Mouse (Mus musculus): ENCODE results near the gene Phactr1. TPM values are rescaled to one million over a fixed set of nuclear protein-coding genes. Genes with fewer than 3 reads are reported as not detected.
"Not testable (repeated sequence)": the region's sequence is repeated elsewhere in the genome, so short reads cannot be mapped to it uniquely, and the experiment has no call there.

Phactr1 gene
- polyA plus RNA-seq, 1 experiment from 2014 or later = 10.0 TPM

DNA sequence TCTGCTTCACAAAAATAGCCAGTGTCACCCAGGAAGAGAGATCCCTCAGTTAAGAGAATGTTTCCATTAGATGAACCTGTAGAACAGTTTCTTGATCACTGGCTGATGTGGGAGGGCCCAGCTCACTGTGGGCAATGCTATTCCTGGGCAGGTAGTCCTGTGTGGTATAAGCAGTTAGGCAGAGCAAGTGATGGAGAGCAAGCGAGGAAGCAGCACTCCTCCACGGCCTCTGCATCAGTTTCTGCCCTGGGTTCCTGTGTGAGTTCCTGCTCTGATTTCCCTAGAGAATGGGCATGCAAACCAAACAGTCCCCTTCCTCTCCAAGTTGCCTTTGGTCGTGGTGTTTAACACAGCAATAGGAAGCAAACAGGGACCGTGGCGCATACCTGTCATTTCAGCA, 251.6 kb downstream of the Phactr1 start:
- Histone ChIP-seq H3K4me3 (ENCODE audit: low read depth, low read length) (no peak overlapping the region), H3K27me3 (replicated peaks; ENCODE audit: control insufficient read depth, insufficient read depth, low read length) (no peaks in the 10 kb centered on the region), H3K9ac (ENCODE audit: low read length) (no peak overlapping the region), H3K4me1 (replicated peaks; ENCODE audit: control insufficient read depth, insufficient read depth, low read length) (peaks cover 6% of the 10 kb centered on the region; the same call in 1 of the 2 replicates), H3K9me3 (ENCODE audit: control insufficient read depth, low read length) (peaks cover 14% of the 10 kb centered on the region; the same call in 1 of the 2 replicates), H3K27ac (ENCODE audit: low read depth) (no peak overlapping the region), H3K36me3 (ENCODE audit: control insufficient read depth, insufficient read depth, low read length) (no peaks in the 10 kb centered on the region), H3K4me2 (ENCODE audit: low read length) (no peak overlapping the region)
- no peak for DNase-seq (ENCODE audit: low spot score)
- 92% methylated on average over 5 of the region's 5 CpGs for WGBS
- no peak for ATAC-seq (replicated peaks; ENCODE audit: low FRiP score, low TSS enrichment, low read depth)

DNA sequence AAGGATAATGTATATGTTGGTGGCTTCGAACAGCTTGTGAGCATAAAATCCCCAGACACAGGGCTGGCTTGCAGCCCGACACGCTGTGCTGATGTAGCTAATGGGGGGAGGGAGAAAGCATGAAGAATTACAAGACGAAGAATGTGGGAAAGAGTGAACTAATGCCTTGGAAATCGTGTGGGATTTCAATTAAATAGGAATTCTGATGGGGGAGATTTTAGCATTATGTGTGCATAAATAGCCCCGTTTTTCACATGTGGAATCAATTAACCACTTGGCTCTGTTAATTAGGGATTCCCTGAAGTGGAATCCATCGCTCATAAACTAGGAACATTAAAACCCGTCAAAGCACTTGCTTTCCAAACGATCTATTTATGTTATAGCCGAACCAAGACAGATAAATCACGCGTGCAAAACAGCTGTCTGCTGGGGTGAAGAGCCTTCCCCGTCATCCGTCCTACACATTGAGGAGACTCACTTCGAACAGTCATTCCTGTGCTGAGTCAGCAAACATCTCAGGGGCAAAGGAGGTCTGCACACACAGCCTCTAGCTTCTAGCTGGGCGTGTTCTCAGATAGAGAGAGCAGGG, 254.2 kb downstream of the Phactr1 start:
- Histone ChIP-seq H3K9me3 (ENCODE audit: control insufficient read depth, low read length) (no peaks in the 10 kb centered on the region), H3K27me3 (replicated peaks; ENCODE audit: control insufficient read depth, insufficient read depth, low read length) (no peaks in the 10 kb centered on the region), H3K9ac (ENCODE audit: low read length) (no peak overlapping the region), H3K4me1 (replicated peaks; ENCODE audit: control insufficient read depth, insufficient read depth, low read length) (peaks cover 6% of the 10 kb centered on the region; the same call in 1 of the 2 replicates), H3K27ac (ENCODE audit: low read depth) (no peak overlapping the region), H3K36me3 (ENCODE audit: control insufficient read depth, insufficient read depth, low read length) (no peaks in the 10 kb centered on the region), H3K4me3 (ENCODE audit: low read depth, low read length) (no peak overlapping the region), H3K4me2 (ENCODE audit: low read length) (peak overlapping the region; percentile 20)
- peak; percentile 56 for DNase-seq (ENCODE audit: low spot score)
- 33% methylated on average over 16 of the region's 16 CpGs for WGBS
- ATAC-seq (replicated peaks; ENCODE audit: low FRiP score, low TSS enrichment, low read depth) = no peak

DNA sequence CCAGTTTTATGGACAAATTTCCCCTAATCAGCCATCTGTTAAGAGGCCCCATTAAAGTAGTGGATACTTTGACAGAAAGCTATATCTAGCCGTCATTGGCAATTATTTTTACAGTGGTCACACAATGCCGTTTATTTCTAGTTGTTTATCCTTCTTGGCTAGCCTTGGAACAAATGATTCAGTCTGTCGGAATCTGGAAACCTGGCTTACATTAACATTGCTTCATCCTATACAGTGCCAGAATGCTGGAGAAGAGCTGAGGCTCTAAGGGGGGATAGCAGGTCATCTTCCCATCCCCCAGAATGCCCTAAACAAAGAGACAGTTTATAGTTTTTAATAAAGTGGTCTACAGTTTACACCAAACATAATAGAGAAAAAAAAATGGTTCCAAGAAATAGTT, 257.4 kb downstream of the Phactr1 start:
- DNase-seq (ENCODE audit: low spot score) = no peak
- 42% methylated on average over 3 of the region's 3 CpGs for WGBS
- Histone ChIP-seq H3K9me3 (ENCODE audit: control insufficient read depth, low read length) (no peaks in the 10 kb centered on the region), H3K27me3 (replicated peaks; ENCODE audit: control insufficient read depth, insufficient read depth, low read length) (no peaks in the 10 kb centered on the region), H3K27ac (ENCODE audit: low read depth) (no peak overlapping the region), H3K4me2 (ENCODE audit: low read length) (no peak overlapping the region), H3K36me3 (ENCODE audit: control insufficient read depth, insufficient read depth, low read length) (no peaks in the 10 kb centered on the region), H3K9ac (ENCODE audit: low read length) (no peak overlapping the region), H3K4me1 (replicated peaks; ENCODE audit: control insufficient read depth, insufficient read depth, low read length) (peaks cover 6% of the 10 kb centered on the region; the same call in 1 of the 2 replicates), H3K4me3 (ENCODE audit: low read depth, low read length) (no peak overlapping the region)
- ATAC-seq (replicated peaks; ENCODE audit: low FRiP score, low TSS enrichment, low read depth) = no peak

DNA sequence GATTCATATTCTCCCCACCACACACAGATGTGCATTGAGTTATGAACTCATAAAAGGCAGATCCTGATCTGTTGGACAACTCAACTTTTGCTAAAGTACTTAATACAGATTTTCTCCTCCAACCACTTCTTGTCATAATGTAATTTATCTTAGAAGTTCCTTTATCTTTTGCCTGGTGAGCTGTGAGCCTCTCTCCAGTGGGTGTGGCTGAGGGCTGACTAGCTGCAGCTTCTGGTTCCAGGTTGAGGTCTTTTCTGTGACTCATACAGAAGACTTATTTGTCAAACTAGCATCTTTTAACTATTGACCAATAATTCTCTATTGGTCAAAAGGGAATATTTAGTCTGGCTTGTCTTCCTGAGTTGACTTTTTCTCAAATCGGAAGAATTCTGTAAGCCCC, 257.9 kb downstream of the Phactr1 start:
- H3K9ac ChIP-seq (ENCODE audit: low read length) = no peak overlapping the region
- H3K4me1 ChIP-seq (replicated peaks; ENCODE audit: control insufficient read depth, insufficient read depth, low read length) = peaks cover 6% of the 10 kb centered on the region; the same call in 1 of the 2 replicates
- no peak overlapping the region for H3K4me2 ChIP-seq (ENCODE audit: low read length)
- H3K36me3 ChIP-seq (ENCODE audit: control insufficient read depth, insufficient read depth, low read length) = no peaks in the 10 kb centered on the region
- H3K9me3 ChIP-seq (ENCODE audit: control insufficient read depth, low read length) = no peaks in the 10 kb centered on the region
- ATAC-seq (replicated peaks; ENCODE audit: low FRiP score, low TSS enrichment, low read depth) (no peak), DNase-seq (ENCODE audit: low spot score) (no peak)
- no peak overlapping the region for H3K27ac ChIP-seq (ENCODE audit: low read depth)
- no peaks in the 10 kb centered on the region for H3K27me3 ChIP-seq (replicated peaks; ENCODE audit: control insufficient read depth, insufficient read depth, low read length)
- WGBS = 80% methylated on average over 1 of the region's 1 CpGs
- no peak overlapping the region for H3K4me3 ChIP-seq (ENCODE audit: low read depth, low read length)

DNA sequence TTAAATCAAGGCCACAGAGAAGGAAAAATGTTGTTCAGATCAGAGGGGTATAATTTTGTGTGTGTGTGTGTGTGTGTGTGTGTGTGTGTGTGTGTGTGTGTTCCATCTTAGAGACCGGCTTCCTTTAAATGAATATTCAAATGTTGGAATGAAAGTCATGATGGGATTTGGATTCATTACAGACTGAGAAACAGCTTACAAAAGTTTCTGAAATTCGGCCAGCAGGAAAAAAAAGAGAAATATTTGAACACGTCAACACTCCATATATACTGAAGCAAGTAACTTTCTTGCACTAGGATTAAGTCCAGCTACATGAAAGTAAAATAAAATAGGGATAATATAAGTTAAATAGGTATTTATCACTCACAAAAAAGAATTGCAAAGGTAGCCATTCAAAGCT, 259.8 kb downstream of the Phactr1 start:
- DNase-seq (ENCODE audit: low spot score) (no peak), ATAC-seq (replicated peaks; ENCODE audit: low FRiP score, low TSS enrichment, low read depth) (no peak)
- Histone ChIP-seq H3K27ac (ENCODE audit: low read depth) (no peak overlapping the region), H3K9ac (ENCODE audit: low read length) (no peak overlapping the region), H3K9me3 (ENCODE audit: control insufficient read depth, low read length) (no peaks in the 10 kb centered on the region), H3K36me3 (ENCODE audit: control insufficient read depth, insufficient read depth, low read length) (no peaks in the 10 kb centered on the region), H3K4me3 (ENCODE audit: low read depth, low read length) (no peak overlapping the region), H3K4me2 (ENCODE audit: low read length) (no peak overlapping the region), H3K4me1 (replicated peaks; ENCODE audit: control insufficient read depth, insufficient read depth, low read length) (no peaks in the 10 kb centered on the region), H3K27me3 (replicated peaks; ENCODE audit: control insufficient read depth, insufficient read depth, low read length) (no peaks in the 10 kb centered on the region)
- 88% methylated on average over 3 of the region's 3 CpGs for WGBS

DNA sequence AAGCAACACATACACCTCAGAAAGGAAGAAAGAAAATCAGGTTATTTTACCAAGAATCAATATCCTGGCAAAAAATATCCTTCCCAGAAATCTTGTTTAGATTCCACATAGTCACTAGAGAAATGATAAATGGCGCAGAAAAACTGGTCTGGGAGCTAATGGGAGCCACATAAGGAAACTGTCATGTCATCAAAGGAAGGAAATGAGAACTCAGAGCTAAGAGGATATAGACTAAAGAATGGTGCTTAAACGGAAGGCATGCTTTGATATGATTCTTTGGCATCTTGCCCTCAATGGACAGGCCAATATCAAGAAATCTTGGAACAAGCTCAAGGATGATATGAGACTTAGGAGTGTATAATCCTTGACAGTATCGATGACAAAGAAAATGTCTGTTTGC, 263.7 kb downstream of the Phactr1 start:
- no peak for ATAC-seq (replicated peaks; ENCODE audit: low FRiP score, low TSS enrichment, low read depth)
- no peaks in the 10 kb centered on the region for H3K27me3 ChIP-seq (replicated peaks; ENCODE audit: control insufficient read depth, insufficient read depth, low read length)
- DNase-seq (ENCODE audit: low spot score) = no peak
- H3K36me3 ChIP-seq (ENCODE audit: control insufficient read depth, insufficient read depth, low read length) = no peaks in the 10 kb centered on the region
- H3K4me3 ChIP-seq (ENCODE audit: low read depth, low read length) = no peak overlapping the region
- whole genome bisulfite sequencing = 63% methylated on average over 3 of the region's 3 CpGs
- H3K9ac ChIP-seq (ENCODE audit: low read length) = no peak overlapping the region
- H3K4me2 ChIP-seq (ENCODE audit: low read length) = no peak overlapping the region
- H3K4me1 ChIP-seq (replicated peaks; ENCODE audit: control insufficient read depth, insufficient read depth, low read length) = no peaks in the 10 kb centered on the region
- no peaks in the 10 kb centered on the region for H3K9me3 ChIP-seq (ENCODE audit: control insufficient read depth, low read length)
- no peak overlapping the region for H3K27ac ChIP-seq (ENCODE audit: low read depth)

DNA sequence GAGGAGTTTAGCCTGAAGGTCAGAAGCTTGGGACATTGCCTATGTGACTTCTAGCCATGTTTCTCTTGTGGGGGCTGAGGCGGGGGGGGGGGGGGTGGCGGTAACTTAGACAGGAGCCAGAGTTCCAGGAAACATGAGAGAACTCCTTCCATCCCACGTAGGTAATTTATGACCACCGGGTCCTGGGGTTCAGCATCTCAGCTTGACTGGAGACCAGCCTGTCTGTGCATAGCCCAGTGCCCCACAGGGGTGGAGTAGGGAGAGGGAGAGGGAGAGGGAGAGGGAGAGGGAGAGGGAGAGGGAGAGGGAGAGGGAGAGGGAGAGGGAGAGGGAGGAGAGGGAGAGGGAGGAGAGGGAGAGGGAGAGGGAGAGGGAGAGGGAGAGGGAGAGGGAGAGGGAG, 264.8 kb downstream of the Phactr1 start:
- not testable (repeated sequence) for H3K27ac ChIP-seq (ENCODE audit: low read depth); H3K9ac ChIP-seq (ENCODE audit: low read length); H3K4me1 ChIP-seq (replicated peaks; ENCODE audit: control insufficient read depth, insufficient read depth, low read length); H3K4me3 ChIP-seq (ENCODE audit: low read depth, low read length); H3K27me3 ChIP-seq (replicated peaks; ENCODE audit: control insufficient read depth, insufficient read depth, low read length); H3K4me2 ChIP-seq (ENCODE audit: low read length); H3K9me3 ChIP-seq (ENCODE audit: control insufficient read depth, low read length); H3K36me3 ChIP-seq (ENCODE audit: control insufficient read depth, insufficient read depth, low read length); DNase-seq (ENCODE audit: low spot score); ATAC-seq (replicated peaks; ENCODE audit: low FRiP score, low TSS enrichment, low read depth)
- WGBS = 34% methylated on average over 3 of the region's 4 CpGs

DNA sequence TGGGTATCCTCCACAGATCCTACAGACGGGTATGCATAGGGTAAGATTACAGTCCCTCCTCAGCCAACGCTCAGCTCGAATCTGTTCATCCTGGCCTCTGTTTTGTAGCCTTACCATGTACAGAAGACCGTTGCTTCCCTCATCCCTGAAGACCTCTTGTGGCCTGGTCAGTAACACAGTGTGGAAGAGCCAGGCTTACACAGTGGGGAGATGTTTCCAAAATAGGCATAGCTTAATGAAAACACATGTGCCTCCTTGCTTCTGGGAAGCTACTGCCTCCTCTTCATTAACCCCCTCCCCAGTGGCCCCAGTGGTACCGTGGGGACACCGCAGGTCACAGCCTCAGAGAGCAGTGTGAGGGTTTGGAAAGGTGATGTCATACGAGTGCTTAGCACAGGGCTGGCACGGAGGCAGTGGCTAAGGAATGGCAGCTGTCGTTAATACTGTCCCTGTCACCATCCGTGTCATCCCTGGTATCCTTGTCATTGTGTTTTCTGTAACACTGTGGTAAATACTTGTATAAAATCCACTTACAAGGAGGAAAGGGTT, 268.4 kb downstream of the Phactr1 start:
- 84% methylated on average over 10 of the region's 10 CpGs for WGBS
- Histone ChIP-seq H3K36me3 (ENCODE audit: control insufficient read depth, insufficient read depth, low read length) (no peaks in the 10 kb centered on the region), H3K27ac (ENCODE audit: low read depth) (no peak overlapping the region)

DNA sequence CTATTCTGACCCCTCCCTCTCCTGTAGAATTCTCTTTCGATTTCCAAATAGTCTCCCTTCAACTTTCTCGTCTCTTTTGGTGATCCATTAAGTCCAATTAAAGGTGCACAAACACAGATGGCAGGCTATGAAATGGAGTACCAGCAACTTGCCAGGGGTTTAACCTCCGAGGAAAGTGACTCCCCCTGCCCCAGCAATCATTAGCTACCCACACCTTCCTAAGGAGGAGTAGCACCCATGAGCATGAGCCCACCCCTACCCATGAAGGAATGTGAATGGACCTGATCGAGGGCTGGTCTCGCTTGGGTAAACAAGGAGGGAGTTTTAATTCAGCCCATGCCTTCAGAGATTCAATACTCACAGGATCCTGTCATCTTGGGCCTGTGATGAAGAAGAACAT, 268.9 kb downstream of the Phactr1 start:
- Histone ChIP-seq H3K36me3 (ENCODE audit: control insufficient read depth, insufficient read depth, low read length) (no peaks in the 10 kb centered on the region), H3K27ac (ENCODE audit: low read depth) (no peak overlapping the region), H3K9me3 (ENCODE audit: control insufficient read depth, low read length) (no peaks in the 10 kb centered on the region), H3K4me1 (replicated peaks; ENCODE audit: control insufficient read depth, insufficient read depth, low read length) (no peaks in the 10 kb centered on the region), H3K4me3 (ENCODE audit: low read depth, low read length) (no peak overlapping the region), H3K9ac (ENCODE audit: low read length) (no peak overlapping the region), H3K4me2 (ENCODE audit: low read length) (no peak overlapping the region), H3K27me3 (replicated peaks; ENCODE audit: control insufficient read depth, insufficient read depth, low read length) (no peaks in the 10 kb centered on the region)
- ATAC-seq (replicated peaks; ENCODE audit: low FRiP score, low TSS enrichment, low read depth) (no peak), DNase-seq (ENCODE audit: low spot score) (no peak)
- WGBS = 77% methylated on average over 5 of the region's 5 CpGs

More for the DNA sequence above, 268.4 kb downstream of the Phactr1 start:
- Histone ChIP-seq H3K4me3 (ENCODE audit: low read depth, low read length) (no peak overlapping the region), H3K9ac (ENCODE audit: low read length) (no peak overlapping the region), H3K4me2 (ENCODE audit: low read length) (no peak overlapping the region), H3K27me3 (replicated peaks; ENCODE audit: control insufficient read depth, insufficient read depth, low read length) (no peaks in the 10 kb centered on the region), H3K4me1 (replicated peaks; ENCODE audit: control insufficient read depth, insufficient read depth, low read length) (no peaks in the 10 kb centered on the region), H3K9me3 (ENCODE audit: control insufficient read depth, low read length) (no peaks in the 10 kb centered on the region)
- no peak for DNase-seq (ENCODE audit: low spot score)
- no peak for ATAC-seq (replicated peaks; ENCODE audit: low FRiP score, low TSS enrichment, low read depth)
